Mouse (Mus musculus) heart, embryonic 14.5 days (tissue): Measurements from ENCODE around the gene Creb3l2. TPM values are rescaled to one million over a fixed set of nuclear protein-coding genes. Genes with fewer than 3 reads are reported as not detected.
A peak's percentile ranks its signal among the peaks of the same experiment; 100 is the strongest.

Experiments used
- ATAC-seq: fragments of 200-750 bp; cut with Nextera tagmentation; 2 replicates; pipeline ENCODE4 v1.8.0; 2017; ENCODE audit warnings: low read depth, moderate TSS enrichment; ENCODE audit not compliant: insufficient number of reproducible peaks, insufficient read depth, low FRiP score
- H3K27ac ChIP-seq, 2 experiments: fragments of 200-500 bp in 1 of 2; fragments of 300-500 bp in 1 of 2; sonication (generic) in 1 of 2; replicated peaks in 1 of 2; 2 replicates each; pipeline ENCODE4 v1.5.1; 2012 to 2014; ENCODE audit warnings: low read depth in 2 of 2, low read length in 2 of 2, control low read depth in 1 of 2, mild to moderate bottlenecking in 1 of 2, mixed read lengths in 1 of 2; ENCODE audit not compliant: control insufficient read depth in 1 of 2, insufficient read depth in 1 of 2
- H3K27me3 ChIP-seq: fragments of 300-500 bp; sonication (generic); 2 replicates; pipeline ENCODE4 v1.6.1; 2014; ENCODE audit warnings: mild to moderate bottlenecking, low read length, control low read depth; ENCODE audit not compliant: control insufficient read depth, insufficient read depth
- H3K36me3 ChIP-seq: fragments of 300-500 bp; sonication (generic); 2 replicates; pipeline ENCODE4 v1.6.1; 2014; ENCODE audit warnings: mild to moderate bottlenecking, control low read depth, low read length, mixed read lengths; ENCODE audit not compliant: control insufficient read depth, insufficient read depth
- H3K4me1 ChIP-seq, 2 experiments: fragments of 200-500 bp in 1 of 2; fragments of 300-500 bp in 1 of 2; sonication (generic) in 1 of 2; 2 replicates each; pipeline ENCODE4 v1.6.1; 2012 to 2014; ENCODE audit warnings: low read length in 2 of 2, control low read depth in 1 of 2, mixed read lengths in 1 of 2; ENCODE audit not compliant: control insufficient read depth in 2 of 2, insufficient read depth in 2 of 2
- H3K4me2 ChIP-seq: fragments of 300-500 bp; sonication (generic); 2 replicates; pipeline ENCODE4 v1.6.1; 2014; ENCODE audit warnings: mild to moderate bottlenecking, low read length
- H3K4me3 ChIP-seq, 2 experiments: fragments of 200-500 bp in 1 of 2; fragments of 300-500 bp in 1 of 2; sonication (generic) in 1 of 2; 2 replicates each; pipeline ENCODE4 v1.5.1; 2012 to 2014; ENCODE audit warnings: low read length in 2 of 2, mild to moderate bottlenecking in 2 of 2, control low read depth in 1 of 2, low read depth in 1 of 2, moderate library complexity in 1 of 2; ENCODE audit not compliant: control insufficient read depth in 1 of 2, insufficient read depth in 1 of 2
- H3K9ac ChIP-seq: fragments of 300-500 bp; sonication (generic); 2 replicates; pipeline ENCODE4 v1.6.1; 2014; ENCODE audit warnings: mild to moderate bottlenecking, low read length
- H3K9me3 ChIP-seq: fragments of 300-500 bp; sonication (generic); 2 replicates; pipeline ENCODE4 v1.6.1; 2016; ENCODE audit warnings: low read length, control low read depth; ENCODE audit not compliant: control insufficient read depth
- WGBS: fragments of 180-500 bp; shearing (Covaris S2); extraction: QIAGEN DNeasy Blood & Tissue Kit; methylation state at CpG from one replicate; pipeline ENCODE4 v1.1.7; 2014; 5-methylcytosine and 5-hydroxymethylcytosine counted together
- polyA plus RNA-seq: library from polyadenylated mRNA; unstranded; fragments of >200 nt; fragmentation: Nextera tagmentation; extraction: Ambion mirVana; gene quantifications from 2 replicates; pipeline ENCODE4 v1.2.1, GENCODE M21; 2014

Creb3l2 gene
- polyA plus RNA-seq, 1 experiment from 2014 or later, result 39.9 TPM

DNA sequence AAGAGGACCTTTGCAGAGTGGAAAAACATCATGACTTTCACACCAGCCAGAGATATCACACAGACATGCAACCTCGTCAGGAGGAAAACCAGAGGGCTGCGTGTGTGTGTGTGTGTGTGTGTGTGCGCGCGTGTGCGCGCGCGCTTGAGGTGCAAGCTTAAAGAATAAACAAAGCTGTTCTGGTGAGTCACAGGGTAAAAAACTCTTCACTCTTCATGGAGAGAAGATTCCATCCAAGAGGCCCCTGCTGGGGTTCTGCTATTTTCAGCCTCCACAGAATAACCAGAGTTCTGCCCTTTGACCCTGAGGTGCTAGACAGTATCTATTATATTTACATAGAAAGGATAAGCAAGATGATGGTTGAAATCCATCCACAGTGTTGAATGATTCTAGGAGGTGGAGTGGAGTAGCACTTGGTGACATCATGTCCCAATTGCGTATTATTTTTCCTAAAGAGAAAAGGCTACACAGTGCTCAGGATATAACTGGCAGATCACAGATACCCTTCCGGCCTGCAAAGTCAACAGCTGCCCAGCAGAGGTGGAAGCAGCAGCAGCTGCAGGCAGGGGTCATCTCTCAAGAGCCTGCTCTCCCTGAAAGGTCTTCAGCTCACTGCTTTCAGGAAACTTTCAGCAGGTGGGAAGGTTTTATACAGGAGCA is 41.0 kb downstream of the Creb3l2 start:
- Histone ChIP-seq H3K4me1 (peaks cover 42 to 92% of the 10 kb centered on the region in 2 experiments), H3K4me2 (peak overlapping the region; percentile 36), H3K9ac (peak overlapping the region; percentile 47; the same call in 1 of the 2 replicates), H3K36me3 (peaks cover 16% of the 10 kb centered on the region; the same call in 1 of the 2 replicates), H3K27ac (peak overlapping the region; percentile 81 to 89), H3K4me3 (no peak overlapping the region), H3K27me3 (no peaks in the 10 kb centered on the region), H3K9me3 (no peaks in the 10 kb centered on the region)
- peak; percentile 57 for ATAC-seq
- 23% methylated on average over 11 of the region's 11 CpGs for WGBS

DNA sequence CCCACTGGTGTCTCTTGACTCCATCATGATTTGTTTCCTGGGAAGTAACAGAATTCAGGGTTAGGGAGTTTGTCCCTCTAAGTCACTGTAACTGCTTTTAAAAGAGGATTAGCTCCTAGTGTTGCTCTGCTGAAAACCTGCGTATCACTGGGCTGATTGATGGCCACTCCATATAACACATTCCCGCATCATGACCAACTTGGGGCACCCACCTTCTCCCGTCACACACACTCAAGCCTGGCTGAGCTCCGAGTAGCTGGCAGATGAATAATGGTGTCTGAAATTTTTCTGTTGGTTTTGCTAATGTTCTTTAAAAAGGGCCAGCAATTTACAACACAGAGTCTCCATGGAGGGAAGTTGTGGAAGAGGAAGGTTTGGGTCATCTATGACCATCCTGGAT is 41.8 kb downstream of the Creb3l2 start:
- no peak for ATAC-seq
- no peak overlapping the region for H3K4me3 ChIP-seq
- peak overlapping the region; percentile 81 to 89 for H3K27ac ChIP-seq
- peaks cover 15% of the 10 kb centered on the region; the same call in 1 of the 2 replicates for H3K36me3 ChIP-seq
- H3K9ac ChIP-seq, result no peak overlapping the region; the same call in 1 of the 2 replicates
- no peaks in the 10 kb centered on the region for H3K9me3 ChIP-seq
- H3K4me1 ChIP-seq, result peaks cover 48 to 93% of the 10 kb centered on the region in 2 experiments
- peak overlapping the region; percentile 36 for H3K4me2 ChIP-seq
- no peaks in the 10 kb centered on the region for H3K27me3 ChIP-seq
- 44% methylated on average over 4 of the region's 4 CpGs for WGBS

DNA sequence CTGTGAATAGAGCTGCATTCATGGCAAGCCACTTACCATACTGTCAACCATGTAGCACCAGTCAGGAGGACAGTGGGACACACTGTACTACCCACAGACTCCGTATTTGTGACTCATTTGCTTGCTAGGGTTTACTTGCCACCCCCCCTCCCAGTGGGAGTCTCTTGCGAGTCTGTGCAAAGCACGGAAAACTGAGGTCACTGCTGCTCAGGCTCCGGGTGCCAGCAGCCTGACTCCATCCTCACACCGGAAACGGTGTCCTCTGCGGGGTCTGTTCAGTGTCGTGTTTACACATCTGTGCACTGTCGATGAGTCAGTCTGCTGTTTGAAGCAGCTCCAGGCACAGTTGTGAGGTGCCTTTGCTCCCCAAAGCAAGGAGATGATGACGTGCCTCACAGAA is 43.0 kb downstream of the Creb3l2 start:
- Histone ChIP-seq H3K9me3 (no peaks in the 10 kb centered on the region), H3K27ac (peak overlapping the region; percentile 6 to 81; a peak in 3 of 4 replicates), H3K9ac (peak overlapping the region; percentile 31; the same call in 1 of the 2 replicates), H3K4me2 (peak overlapping the region; percentile 28), H3K4me3 (no peak overlapping the region), H3K27me3 (no peaks in the 10 kb centered on the region), H3K4me1 (peaks cover 47 to 96% of the 10 kb centered on the region in 2 experiments), H3K36me3 (peaks cover 15% of the 10 kb centered on the region; the same call in 1 of the 2 replicates)
- WGBS, result 9% methylated on average over 10 of the region's 10 CpGs
- peak; percentile 44 for ATAC-seq

DNA sequence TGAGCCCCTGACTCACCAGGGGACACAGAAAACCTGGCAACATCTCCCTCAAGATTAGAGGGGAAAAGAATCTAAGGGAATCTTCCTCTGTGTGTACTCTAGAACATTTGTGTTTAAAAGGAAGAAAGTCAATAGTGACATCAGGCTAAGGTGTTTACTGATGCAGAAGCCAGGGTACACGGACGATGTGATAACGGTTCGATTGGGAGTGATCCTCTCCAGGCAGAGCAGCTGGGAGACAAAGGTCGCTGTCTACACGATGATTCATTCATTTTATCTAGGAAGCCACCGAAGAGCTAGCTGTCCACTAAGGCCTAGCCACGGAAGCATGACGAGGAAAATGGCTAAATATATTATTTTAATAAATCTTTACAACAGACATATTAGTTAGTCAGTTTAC is 44.0 kb downstream of the Creb3l2 start:
- Histone ChIP-seq H3K9ac (no peak overlapping the region), H3K27me3 (no peaks in the 10 kb centered on the region)
- no peak for ATAC-seq

DNA sequence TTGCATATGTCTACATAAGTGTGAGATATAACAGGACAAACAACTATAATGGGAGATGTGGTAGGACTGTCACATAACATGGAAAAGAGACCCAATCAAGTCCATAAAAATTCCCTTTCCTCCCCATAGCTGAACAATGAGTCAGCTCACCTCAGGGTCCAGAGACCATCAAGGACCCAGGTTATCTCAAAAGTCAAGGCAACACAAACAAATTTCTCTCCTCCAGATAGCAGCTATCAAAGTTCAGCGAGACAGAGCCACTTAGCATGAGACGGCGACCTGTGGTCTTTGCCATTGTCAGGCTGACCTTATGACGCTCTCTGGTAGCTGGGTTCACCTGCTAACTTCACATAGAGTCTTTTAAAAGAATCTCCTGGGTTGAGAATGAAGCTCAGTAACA is 44.7 kb downstream of the Creb3l2 start:
- no peaks in the 10 kb centered on the region for H3K9me3 ChIP-seq
- no peak overlapping the region for H3K4me3 ChIP-seq
- H3K36me3 ChIP-seq, result peaks cover 15% of the 10 kb centered on the region; the same call in 1 of the 2 replicates
- WGBS, result 34% methylated on average over 4 of the region's 4 CpGs
- no peaks in the 10 kb centered on the region for H3K27me3 ChIP-seq
- peaks cover 49 to 97% of the 10 kb centered on the region in 2 experiments for H3K4me1 ChIP-seq
- H3K27ac ChIP-seq, result no peak overlapping the region
- no peak for ATAC-seq
- H3K9ac ChIP-seq, result no peak overlapping the region
- H3K4me2 ChIP-seq, result no peak overlapping the region

More for the DNA sequence above, 44.0 kb downstream of the Creb3l2 start:
- Histone ChIP-seq H3K27ac (no peak overlapping the region), H3K4me2 (no peak overlapping the region), H3K4me1 (peaks cover 47 to 97% of the 10 kb centered on the region in 2 experiments), H3K4me3 (no peak overlapping the region), H3K36me3 (peaks cover 15% of the 10 kb centered on the region; the same call in 1 of the 2 replicates), H3K9me3 (no peaks in the 10 kb centered on the region)
- 20% methylated on average over 9 of the region's 9 CpGs for WGBS

DNA sequence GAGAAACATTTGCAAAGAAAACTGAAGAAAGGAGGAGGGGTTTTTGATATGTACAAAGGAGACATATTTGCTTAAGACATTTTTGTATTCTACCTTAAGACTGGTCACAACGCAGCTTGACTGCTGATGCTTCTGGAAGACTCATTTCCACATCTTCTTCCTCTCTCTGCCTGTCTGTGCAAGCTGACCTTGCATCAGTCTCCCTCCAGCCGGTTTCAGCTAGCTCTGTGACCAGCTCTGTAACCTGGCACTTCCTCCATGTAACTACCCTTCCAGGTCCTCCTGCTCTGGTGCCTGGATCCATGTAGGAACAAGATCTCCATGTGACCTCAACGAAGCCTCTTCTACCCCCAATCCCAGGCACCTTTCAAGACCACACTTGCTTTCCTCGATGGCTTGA is 45.8 kb downstream of the Creb3l2 start:
- Histone ChIP-seq H3K9me3 (no peaks in the 10 kb centered on the region), H3K9ac (no peak overlapping the region; the same call in 1 of the 2 replicates), H3K4me1 (peaks cover 52 to 97% of the 10 kb centered on the region in 2 experiments), H3K4me2 (no peak overlapping the region), H3K36me3 (peaks cover 15% of the 10 kb centered on the region; the same call in 1 of the 2 replicates), H3K4me3 (no peak overlapping the region), H3K27me3 (no peaks in the 10 kb centered on the region), H3K27ac (no peak overlapping the region)
- no peak for ATAC-seq
- 73% methylated on average over 4 of the region's 4 CpGs for WGBS

DNA sequence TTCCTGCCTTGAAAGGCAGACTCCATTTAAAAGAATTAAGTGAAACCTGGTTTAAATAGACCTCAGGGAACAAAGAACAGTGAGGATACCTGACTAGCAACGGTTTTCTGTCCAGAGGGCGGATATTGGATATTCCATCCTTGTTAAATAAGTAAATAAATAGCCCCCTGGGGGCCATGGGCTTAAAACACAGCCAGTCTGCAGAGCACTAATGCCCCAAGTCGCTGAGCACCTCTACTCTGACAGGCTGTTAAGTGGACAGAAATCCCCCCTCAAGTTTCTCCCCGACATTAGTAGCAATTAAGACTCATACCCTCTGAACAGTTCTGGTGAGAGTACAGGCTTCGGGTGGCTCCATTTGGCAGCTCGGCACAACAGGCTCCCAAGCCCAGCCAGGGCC is 48.7 kb downstream of the Creb3l2 start:
- no peak overlapping the region for H3K9ac ChIP-seq
- no peak for ATAC-seq
- H3K4me2 ChIP-seq, result no peak overlapping the region
- H3K27ac ChIP-seq, result 0 out of 4 replicates have a peak overlapping the region, but pooled peaks of 1 of the 2 experiments have one; percentile 17
- peaks cover 43 to 96% of the 10 kb centered on the region in 2 experiments for H3K4me1 ChIP-seq
- no peak overlapping the region for H3K4me3 ChIP-seq
- peaks cover 15% of the 10 kb centered on the region; the same call in 1 of the 2 replicates for H3K36me3 ChIP-seq
- H3K9me3 ChIP-seq, result no peaks in the 10 kb centered on the region
- WGBS, result 54% methylated on average over 6 of the region's 6 CpGs
- no peaks in the 10 kb centered on the region for H3K27me3 ChIP-seq
